Mouse (Mus musculus) olfactory bulb, adult 2 months (tissue): Measurements from ENCODE around the gene Olfr1279. TPM values are rescaled to one million over a fixed set of nuclear protein-coding genes. Genes with fewer than 3 reads are reported as not detected.
"Not testable (repeated sequence)": the region's sequence is repeated elsewhere in the genome, so short reads cannot be mapped to it uniquely, and the experiment has no call there.

Experiments used
- H3K27ac ChIP-seq: fragments of 200-500 bp; 2 replicates; pipeline ENCODE4 v1.5.1; 2012; ENCODE audit warnings: low read depth, low read length; ENCODE audit not compliant: insufficient read depth
- H3K4me1 ChIP-seq: fragments of 200-500 bp; 2 replicates; pipeline ENCODE4 v1.6.1; 2012; ENCODE audit warnings: low read length; ENCODE audit not compliant: control insufficient read depth, insufficient read depth
- H3K4me3 ChIP-seq: fragments of 200-500 bp; 2 replicates; pipeline ENCODE4 v1.5.1; 2012; ENCODE audit warnings: mild to moderate bottlenecking, low read depth, low read length, moderate library complexity; ENCODE audit not compliant: insufficient read depth
- CTCF ChIP-seq: fragments of 200-500 bp; IDR thresholded peaks from 2 replicates; pipeline ENCODE4 v1.5.1; 2012; ENCODE audit warnings: low read depth, mild to moderate bottlenecking, low read length, moderate library complexity; ENCODE audit not compliant: insufficient read depth
- POLR2A ChIP-seq: fragments of 200-500 bp; IDR thresholded peaks from 2 replicates; pipeline ENCODE4 v1.6.1; 2012; ENCODE audit warnings: mild to moderate bottlenecking, low read depth, low read length, moderate library complexity; ENCODE audit not compliant: insufficient read depth
- WGBS: fragments of 180-500 bp; shearing (Covaris S2); methylation state at CpG from one replicate; pipeline ENCODE4 v1.1.7; 2018; 5-methylcytosine and 5-hydroxymethylcytosine counted together
- polyA plus RNA-seq: library from polyadenylated mRNA; stranded (reverse); fragments of >200 nt; gene quantifications from 2 replicates; pipeline ENCODE4 v1.2.4, GENCODE M21; 2012; ENCODE audit warnings: low replicate concordance; ENCODE audit not compliant: missing spikeins, insufficient read depth, insufficient read length

Olfr1279 gene
- not detected in 2 replicates for polyA plus RNA-seq

DNA sequence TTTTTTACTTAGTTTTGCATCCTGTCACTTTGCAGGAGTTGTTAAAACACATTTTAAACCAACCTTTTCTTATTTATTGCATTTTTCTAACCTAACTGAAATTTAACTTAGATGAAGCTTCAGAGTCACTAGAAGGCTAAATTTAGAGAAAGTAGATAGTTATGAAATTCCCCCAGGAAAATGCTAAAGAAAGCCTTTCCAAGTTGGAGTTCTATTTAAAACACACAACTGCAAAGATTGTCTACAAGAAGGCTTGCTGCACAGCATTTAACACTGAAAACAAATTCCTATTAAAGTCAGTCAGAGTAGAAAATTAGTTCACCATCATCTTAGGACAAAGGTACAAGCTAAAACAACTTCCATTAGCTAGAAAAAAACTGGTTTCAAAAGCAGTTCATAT, at the start of gene Olfr1279:
Olfr1279 (plus strand) TSS at position 262 of the 400 bp plus-strand sequence.
- no peak within 1 kb of the TSS for H3K4me3 ChIP-seq
- no peaks in the 10 kb centered on the region for H3K4me1 ChIP-seq
- no peak within 1 kb of the TSS for H3K27ac ChIP-seq
- no peak for TF ChIP-seq POLR2A
- TF ChIP-seq CTCF, result no peak

DNA sequence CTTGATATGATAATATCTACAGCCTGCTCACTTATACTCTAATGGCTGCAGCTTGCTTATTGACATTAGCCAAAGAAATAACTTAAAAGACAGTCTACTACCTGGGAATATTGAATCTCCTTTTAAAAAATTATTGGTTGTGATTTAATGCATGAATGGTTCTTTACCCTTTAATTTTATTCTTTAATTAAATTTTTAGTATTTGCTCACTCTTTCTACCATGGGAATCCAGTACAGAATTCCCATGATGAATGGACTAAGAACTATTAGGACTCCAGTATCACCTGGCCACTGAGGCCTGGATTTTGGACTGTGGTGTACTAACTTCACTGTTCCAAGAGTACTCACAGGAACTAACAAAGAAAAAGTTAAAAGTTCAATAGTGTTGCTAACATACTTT, 46.2 kb upstream of the Olfr1279 start, which contains the start of gene Olfr1276:
Olfr1276 (plus strand) TSS at position 301 of the 400 bp plus-strand sequence.
- Histone ChIP-seq H3K27ac (no peak within 1 kb of the TSS), H3K4me3 (no peak within 1 kb of the TSS), H3K4me1 (no peaks in the 10 kb centered on the region)
- TF ChIP-seq CTCF, result no peak
- no peak for TF ChIP-seq POLR2A

DNA sequence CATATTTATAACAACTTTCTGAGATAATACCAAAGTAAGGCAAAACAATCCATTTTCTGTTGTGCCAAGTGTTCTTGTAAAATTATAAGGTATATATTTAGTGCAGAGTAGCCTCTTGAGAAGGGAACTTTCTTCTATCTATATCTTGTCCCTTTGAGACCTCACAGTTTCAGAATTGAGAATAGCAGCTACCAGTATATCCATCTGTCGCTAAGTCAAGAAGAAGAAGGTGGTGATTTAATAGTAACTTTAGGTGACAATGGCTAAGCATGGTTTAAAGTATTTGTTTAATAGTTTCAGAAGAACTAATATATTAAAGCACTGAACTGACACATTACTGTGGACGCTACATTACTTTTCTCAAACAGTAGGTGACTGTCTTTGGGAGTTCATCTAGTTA, 26.4 kb upstream of the Olfr1279 start, which contains the start of gene Olfr1277:
Olfr1277 (minus strand) TSS at position 101 of the 400 bp plus-strand sequence.
- 72% methylated on average over 2 of the region's 2 CpGs for WGBS
- no peak for TF ChIP-seq CTCF
- no peak for TF ChIP-seq POLR2A
- no peaks in the 10 kb centered on the region for H3K4me1 ChIP-seq
- H3K27ac ChIP-seq, result no peak within 1 kb of the TSS
- no peak within 1 kb of the TSS for H3K4me3 ChIP-seq

DNA sequence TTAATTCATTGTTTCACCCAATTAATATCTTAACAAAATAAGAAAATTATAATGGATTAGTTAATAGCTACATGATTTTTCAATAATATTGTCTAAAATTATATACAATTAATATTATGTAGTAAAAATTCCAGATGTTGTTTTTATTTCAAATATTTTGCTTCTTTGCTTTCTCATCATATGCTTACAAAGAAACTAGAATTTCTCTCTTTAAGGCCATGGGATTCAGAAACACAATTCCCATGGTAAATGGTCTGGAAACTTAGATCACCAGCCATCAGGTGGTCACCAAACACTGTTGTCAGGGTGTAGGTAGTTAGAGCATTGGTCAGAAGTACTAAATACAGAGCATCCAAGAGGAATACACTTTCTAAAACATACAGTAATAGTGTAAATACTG, 10.6 kb upstream of the Olfr1279 start, which contains the start of gene Olfr1278:
Olfr1278 (plus strand) TSS at position 301 of the 400 bp plus-strand sequence.
- Histone ChIP-seq H3K4me1 (no peaks in the 10 kb centered on the region), H3K4me3 (no peak within 1 kb of the TSS), H3K27ac (no peak within 1 kb of the TSS)
- no peak for TF ChIP-seq POLR2A
- no peak for TF ChIP-seq CTCF

DNA sequence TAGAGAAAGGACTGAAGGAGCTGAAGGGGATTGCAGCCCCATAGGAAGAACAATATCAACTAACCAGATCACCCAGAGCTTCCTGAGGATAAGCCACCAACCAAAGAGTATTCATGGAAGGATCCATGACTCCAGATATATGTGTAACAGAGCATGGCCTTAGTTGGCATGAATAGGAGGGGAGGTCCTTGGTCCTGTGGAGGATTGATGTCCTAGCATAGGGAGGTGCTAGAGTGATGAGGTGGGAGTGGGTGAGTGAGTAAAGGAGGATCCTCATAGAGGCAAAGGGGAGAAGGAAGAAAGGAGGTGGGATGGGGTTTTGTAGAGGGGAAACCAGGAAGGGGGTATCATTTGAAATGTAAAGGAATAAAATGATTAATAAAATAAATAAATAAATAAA, 1.9 kb upstream of the Olfr1279 start:
- Histone ChIP-seq H3K27ac (no peak overlapping the region), H3K4me3 (no peak overlapping the region), H3K4me1 (no peaks in the 10 kb centered on the region)
- TF ChIP-seq CTCF (no peak), POLR2A (no peak)

DNA sequence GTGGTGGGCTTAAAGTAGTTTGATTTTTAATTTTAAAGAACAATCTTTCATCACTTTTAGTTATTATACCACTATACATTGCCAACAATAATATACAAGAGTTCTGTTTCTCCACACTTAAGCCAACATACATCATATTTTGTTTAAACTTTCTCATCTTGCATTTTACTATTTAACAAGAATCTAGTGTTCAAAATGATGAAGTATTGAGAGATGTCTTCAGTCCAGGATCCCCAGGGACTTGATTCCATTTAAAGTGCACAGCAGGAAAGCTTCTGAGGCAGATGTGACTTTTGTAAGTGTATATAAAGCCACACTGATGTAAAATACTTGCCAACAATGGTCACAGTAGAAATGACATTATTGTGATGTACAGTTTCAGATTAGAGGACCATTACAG, 13.3 kb downstream of the Olfr1279 start, which contains the start of gene Olfr1280:
Olfr1280 (plus strand) TSS at position 301 of the 400 bp plus-strand sequence.
- TF ChIP-seq POLR2A (no peak), CTCF (no peak)
- no peak within 1 kb of the TSS for H3K4me3 ChIP-seq
- no peaks in the 10 kb centered on the region for H3K4me1 ChIP-seq
- H3K27ac ChIP-seq, result no peak within 1 kb of the TSS

DNA sequence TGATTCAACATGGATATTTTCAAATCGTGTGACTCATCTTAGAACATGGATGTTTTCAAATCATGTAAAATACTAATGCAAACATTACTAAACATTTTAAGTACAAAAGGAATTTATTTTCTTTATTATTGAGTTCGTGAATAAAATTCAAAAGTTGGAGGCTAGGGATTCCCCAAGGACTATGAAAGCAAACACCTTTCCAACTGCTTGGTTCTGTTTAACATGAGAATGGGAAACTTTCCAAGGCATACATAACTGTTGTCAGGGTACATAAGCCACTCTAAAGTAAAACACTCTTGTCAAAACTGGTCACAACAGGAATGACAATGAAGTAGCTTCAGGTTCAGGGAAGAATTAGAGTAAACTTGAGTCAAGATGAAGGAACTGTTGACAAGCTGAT, 25.8 kb downstream of the Olfr1279 start, which contains the start of gene Olfr1281:
Olfr1281 (plus strand) TSS at position 301 of the 400 bp plus-strand sequence.
- no peak for TF ChIP-seq CTCF
- TF ChIP-seq POLR2A, result no peak
- 73% methylated on average over 2 of the region's 2 CpGs for WGBS

DNA sequence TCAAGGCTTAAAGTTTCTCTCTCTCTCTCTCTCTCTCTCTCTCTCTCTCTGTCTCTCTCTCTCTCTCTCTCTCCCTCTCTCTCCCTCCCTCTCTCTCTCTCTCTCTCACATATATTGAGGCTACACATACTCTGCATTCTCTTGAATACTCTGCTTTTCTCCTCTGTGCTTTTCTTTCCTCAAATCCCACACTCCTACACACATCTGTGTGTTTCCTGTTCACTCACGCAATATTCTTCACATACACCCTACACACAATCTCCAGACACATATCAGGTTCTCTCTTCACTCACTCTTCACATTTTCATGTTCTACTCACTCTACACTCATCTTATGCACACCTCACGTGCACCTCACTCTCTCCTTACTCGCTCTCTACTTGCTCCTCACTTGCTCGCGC, 33.3 kb downstream of the Olfr1279 start:
- H3K4me1 ChIP-seq, H3K27ac ChIP-seq, H3K4me3 ChIP-seq: not testable (repeated sequence)
- WGBS, result 87% methylated on average over 5 of the region's 5 CpGs

More for the DNA sequence above, 25.8 kb downstream of the Olfr1279 start, which contains the start of gene Olfr1281:
- H3K27ac ChIP-seq, result no peak within 1 kb of the TSS
- no peaks in the 10 kb centered on the region for H3K4me1 ChIP-seq
- H3K4me3 ChIP-seq, result no peak within 1 kb of the TSS

DNA sequence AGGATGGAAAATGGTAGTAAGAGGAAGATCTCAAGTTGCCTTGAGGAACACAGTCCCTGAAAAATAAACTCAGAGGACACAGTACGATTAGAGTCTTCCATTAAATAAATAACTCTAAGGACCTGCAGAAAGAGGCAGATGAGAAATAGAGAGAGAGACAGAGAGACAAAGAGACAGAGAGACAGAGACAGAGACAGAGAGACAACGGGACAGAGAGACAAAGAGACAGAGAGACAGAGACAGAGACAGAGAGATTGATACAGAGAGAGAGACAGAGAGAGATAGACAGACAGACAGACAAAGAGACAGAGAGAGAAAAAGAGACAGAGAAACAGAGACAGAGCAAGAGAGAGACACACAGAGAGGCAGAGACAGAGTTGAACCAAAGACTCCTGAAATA, 35.5 kb downstream of the Olfr1279 start, which contains the start of gene Olfr1282:
Olfr1282 (minus strand) TSS at position 101 of the 400 bp plus-strand sequence.
- TF ChIP-seq CTCF (no peak), POLR2A (no peak)

More for the DNA sequence above, 35.5 kb downstream of the Olfr1279 start, which contains the start of gene Olfr1282:
- Histone ChIP-seq H3K27ac (no peak within 1 kb of the TSS), H3K4me3 (no peak within 1 kb of the TSS), H3K4me1 (no peaks in the 10 kb centered on the region)
- 68% methylated on average over 2 of the region's 2 CpGs for WGBS

Other genes with a start within 250 kb of the Olfr1279 start
- gene Gm13941, start 194.7 kb upstream of the Olfr1279 start, polyA plus RNA-seq, result not detected in 2 replicates
- gene Gm15130, start 147.7 kb upstream of the Olfr1279 start, polyA plus RNA-seq, result not detected in 2 replicates
- gene 4930430A15Rik, start 71.0 kb upstream of the Olfr1279 start, polyA plus RNA-seq, result not detected in 2 replicates
- gene Olfr1275, start 65.3 kb upstream of the Olfr1279 start, polyA plus RNA-seq, result not detected in 2 replicates
- not detected in 2 replicates for gene Olfr1276, start 46.1 kb upstream of the Olfr1279 start, polyA plus RNA-seq
- gene Olfr1277, start 26.5 kb upstream of the Olfr1279 start, polyA plus RNA-seq, result not detected in 2 replicates
- gene Olfr1278, start 10.5 kb upstream of the Olfr1279 start, polyA plus RNA-seq, result not detected in 2 replicates
- not detected in 2 replicates for gene Olfr1280, start 13.4 kb downstream of the Olfr1279 start, polyA plus RNA-seq
- not detected in 2 replicates for gene Olfr1281, start 25.9 kb downstream of the Olfr1279 start, polyA plus RNA-seq
- not detected in 2 replicates for gene Olfr1282, start 35.4 kb downstream of the Olfr1279 start, polyA plus RNA-seq
- not detected in 2 replicates for gene Olfr1283, start 66.2 kb downstream of the Olfr1279 start, polyA plus RNA-seq
- not detected in 2 replicates for gene Olfr1284, start 74.9 kb downstream of the Olfr1279 start, polyA plus RNA-seq
- gene Olfr1286, start 122.5 kb downstream of the Olfr1279 start, polyA plus RNA-seq, result not detected in 2 replicates
- gene Olfr1287, start 148.5 kb downstream of the Olfr1279 start, polyA plus RNA-seq, result not detected in 2 replicates
- not detected in 2 replicates for gene Olfr1288, start 173.5 kb downstream of the Olfr1279 start, polyA plus RNA-seq
- gene Olfr1289, start 180.2 kb downstream of the Olfr1279 start, polyA plus RNA-seq, result not detected in 2 replicates
- gene Olfr1290, start 193.2 kb downstream of the Olfr1279 start, polyA plus RNA-seq, result not detected in 2 replicates
- not detected in 2 replicates for gene Olfr1291-ps1, start 196.5 kb downstream of the Olfr1279 start, polyA plus RNA-seq
- gene Olfr1293-ps, start 224.6 kb downstream of the Olfr1279 start, polyA plus RNA-seq, result not detected in 2 replicates
- gene Olfr1294, start 239.7 kb downstream of the Olfr1279 start, polyA plus RNA-seq, result not detected in 2 replicates